Mouse (Mus musculus) gastrocnemius, postnatal 4 days (tissue): ENCODE results near the gene Hfe. TPM values are rescaled to one million over a fixed set of nuclear protein-coding genes. Genes with fewer than 3 reads are reported as not detected.
"Not testable (repeated sequence)": the region's sequence is repeated elsewhere in the genome, so short reads cannot be mapped to it uniquely, and the experiment has no call there.

Experiments
- DNase-seq, 2 experiments: peaks; one replicate each; pipeline ENCODE4 v3.0.0; 2021 to 2022; ENCODE audit warnings: low spot score in 2 of 2, mixed read lengths in 2 of 2
- microRNA-seq: library from miRNA; unstranded; fragments of <30 nt; microRNA quantifications from one replicate; pipeline ENCODE4 v1.2.0, GENCODE M21; 2021
- total RNA-seq, 2 experiments: library from RNA; stranded (reverse); gene quantifications; 2 replicates each; pipeline ENCODE4 v1.2.3; 2021

The Hfe gene
- total RNA-seq, 2 experiments from 2014 or later, result 5.9 to 6.6 TPM

DNA sequence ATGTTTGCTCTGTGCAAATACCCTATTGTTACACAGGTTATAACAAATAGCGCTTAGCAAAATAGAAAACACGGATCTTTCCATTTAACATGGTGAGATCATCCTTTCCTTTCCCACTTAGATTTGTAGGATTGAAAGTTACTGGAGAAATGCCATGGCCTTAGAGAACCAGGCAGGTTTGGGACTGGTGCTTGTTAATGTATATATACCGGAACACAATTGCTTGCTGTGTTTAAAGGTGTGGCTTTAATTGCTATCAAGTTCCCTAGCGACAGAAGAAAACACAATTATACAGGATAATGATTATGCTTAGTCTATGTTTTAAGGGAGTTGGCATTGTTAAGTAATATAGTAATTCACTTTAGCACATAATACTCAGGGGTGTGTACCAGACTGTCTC is 23.5 kb downstream of the Hfe start:
- no peak for DNase-seq

DNA sequence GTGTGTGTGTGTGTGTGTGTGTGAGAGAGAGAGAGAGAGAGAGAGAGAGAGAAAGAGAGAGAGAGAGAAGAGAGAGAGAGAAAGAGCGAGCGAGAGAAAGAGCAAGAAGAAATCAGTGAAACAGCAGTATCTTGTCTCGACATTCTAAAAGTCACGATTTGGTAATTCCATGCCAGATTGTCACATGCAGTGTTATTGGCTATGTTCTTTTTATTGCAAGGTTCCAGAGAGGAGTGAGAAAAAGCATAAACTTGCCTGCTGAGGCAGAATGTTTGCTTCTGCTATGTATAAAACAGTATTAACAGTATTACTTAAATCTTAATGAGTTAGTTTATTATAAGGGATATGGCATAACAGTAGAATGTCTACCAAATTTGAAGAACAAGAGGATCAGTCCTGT is 24.7 kb downstream of the Hfe start:
- DNase-seq, result no peak

DNA sequence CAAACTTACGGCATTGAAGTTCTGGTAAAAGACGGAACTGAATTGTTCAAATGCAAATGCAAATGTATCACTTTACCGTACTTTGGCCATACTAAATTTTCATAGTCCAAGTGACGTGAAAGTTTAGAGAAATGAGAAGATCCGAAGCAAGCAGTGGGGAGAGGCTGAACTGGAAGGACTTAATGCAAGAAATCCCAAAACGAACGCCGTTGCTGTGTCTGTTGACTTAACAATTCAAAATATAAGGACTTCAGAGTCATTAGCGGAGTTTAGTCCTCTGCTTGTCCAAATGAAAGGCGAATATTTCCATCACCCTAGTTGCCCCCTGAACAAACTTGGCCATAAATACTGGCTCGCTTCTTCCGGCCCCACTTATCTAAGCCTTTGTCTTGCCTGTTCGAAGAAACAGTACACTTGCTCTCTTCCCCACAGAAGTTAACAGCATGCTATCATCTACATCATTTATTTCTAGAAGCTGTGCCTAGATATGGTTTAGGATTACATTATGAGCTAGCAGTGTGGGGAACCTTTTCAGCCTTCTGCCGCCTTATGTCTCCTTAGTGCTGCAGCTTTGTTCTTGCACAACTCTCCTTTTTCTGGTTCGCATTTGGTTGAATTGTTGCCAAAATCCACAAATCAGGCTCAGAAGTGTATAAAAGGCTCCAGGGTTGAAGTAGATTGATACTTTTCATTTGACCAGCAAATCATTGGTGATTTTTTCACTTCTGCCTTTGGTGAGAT is 25.4 kb downstream of the Hfe start:
- no peak for DNase-seq

DNA sequence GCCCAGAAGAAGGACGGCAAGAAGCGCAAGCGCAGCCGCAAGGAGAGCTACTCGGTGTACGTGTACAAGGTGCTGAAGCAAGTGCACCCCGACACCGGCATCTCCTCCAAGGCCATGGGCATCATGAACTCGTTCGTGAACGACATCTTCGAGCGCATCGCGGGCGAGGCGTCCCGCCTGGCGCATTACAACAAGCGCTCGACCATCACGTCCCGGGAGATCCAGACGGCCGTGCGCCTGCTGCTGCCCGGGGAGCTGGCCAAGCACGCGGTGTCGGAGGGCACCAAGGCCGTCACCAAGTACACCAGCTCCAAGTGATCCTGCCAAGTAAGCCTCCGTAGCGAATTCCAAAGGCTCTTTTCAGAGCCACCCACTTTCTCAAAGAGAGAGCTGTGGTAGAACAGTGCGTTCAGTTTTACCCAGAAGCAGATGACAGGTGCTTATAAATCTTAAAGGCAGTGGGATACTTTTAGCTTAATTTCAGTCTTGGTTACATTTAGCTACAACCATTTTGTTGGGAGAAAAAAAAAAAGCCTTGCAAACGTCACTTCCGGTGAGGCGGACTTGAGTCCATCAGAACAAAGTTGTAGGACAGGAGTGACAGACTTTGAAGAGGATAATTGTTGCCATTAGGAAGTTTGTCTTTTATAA is 26.2 kb downstream of the Hfe start:
- peak in 1 of 2 experiments; percentile 54 for DNase-seq

DNA sequence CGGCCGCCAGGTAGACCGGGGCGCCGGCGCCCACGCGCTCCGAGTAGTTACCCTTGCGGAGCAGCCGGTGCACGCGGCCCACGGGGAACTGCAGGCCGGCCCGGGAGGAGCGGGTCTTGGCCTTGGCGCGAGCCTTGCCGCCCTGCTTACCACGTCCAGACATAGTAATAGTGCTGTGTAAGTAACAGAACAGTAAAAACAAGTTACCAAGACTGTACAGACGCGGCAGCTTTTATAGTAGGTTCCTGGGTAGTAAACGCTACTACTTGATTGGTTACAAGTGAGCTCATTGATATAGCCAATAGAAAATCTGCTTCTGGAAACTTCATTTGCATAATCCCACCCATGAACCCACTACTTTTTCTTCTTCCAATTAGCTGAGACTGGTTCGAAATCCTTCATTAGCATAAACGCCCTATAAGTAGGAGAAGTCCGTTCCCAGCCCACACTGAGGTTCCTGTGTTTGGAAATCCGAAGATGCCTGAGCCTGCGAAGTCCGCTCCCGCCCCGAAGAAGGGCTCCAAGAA is 26.8 kb downstream of the Hfe start, which contains the start of the genes Hist1h2ac and Hist1h2bc:
Hist1h2ac (minus strand) TSS at position 194 of the 527 bp plus-strand sequence.
Hist1h2bc (plus strand) TSS at position 445 of the 527 bp plus-strand sequence.
- DNase-seq, result peak; percentile 41 to 68

DNA sequence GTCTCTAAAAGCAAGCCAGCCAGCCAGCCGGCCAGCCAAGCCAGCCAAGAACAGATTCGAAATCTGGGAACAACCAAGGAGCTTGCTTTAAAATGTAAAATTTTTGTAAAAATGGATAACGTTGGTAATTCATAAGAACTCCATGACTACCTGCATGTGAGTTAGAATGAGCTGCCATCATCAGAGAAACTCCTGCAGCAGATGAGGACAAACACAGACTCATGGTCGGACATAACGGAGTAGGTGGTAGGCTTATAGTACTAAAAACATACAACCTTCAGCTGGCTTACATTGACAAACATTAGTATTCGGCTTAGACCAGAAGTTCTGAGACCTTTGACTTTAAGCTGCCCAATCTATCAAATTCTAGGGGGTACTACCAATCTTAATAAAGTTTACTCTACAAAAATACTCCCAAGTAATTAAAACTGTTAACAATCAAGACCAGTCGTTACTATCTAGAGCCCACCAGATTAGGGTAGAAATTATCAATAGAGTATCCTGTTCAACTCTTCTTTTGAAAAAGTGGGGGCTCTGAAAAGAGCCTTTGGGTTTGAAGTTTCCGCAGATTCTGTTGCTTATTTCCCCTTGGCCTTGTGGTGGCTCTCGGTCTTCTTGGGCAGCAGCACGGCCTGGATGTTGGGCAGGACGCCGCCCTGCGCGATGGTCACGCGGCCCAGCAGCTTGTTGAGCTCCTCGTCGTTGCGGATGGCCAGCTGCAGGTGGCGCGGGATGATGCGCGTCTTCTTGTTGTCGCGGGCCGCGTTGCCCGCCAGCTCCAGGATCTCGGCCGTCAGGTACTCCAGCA is 27.5 kb downstream of the Hfe start:
- DNase-seq, result not testable (repeated sequence)

DNA sequence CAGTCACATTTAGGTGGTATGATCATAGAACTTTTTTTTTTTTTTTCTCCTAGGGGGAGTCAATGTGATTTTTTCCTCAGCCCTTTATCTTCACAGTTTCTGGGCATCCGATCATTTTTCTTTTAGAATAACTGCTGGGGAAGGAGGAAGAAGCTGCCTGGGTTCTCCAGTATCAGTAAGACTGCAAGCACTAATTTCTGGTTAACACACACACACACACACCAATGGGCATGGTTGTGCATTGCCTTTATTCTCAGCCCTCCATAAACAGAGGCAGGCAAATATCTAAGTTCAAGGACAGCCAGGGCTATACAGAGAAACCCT is 28.1 kb downstream of the Hfe start:
- DNase-seq, result no peak

DNA sequence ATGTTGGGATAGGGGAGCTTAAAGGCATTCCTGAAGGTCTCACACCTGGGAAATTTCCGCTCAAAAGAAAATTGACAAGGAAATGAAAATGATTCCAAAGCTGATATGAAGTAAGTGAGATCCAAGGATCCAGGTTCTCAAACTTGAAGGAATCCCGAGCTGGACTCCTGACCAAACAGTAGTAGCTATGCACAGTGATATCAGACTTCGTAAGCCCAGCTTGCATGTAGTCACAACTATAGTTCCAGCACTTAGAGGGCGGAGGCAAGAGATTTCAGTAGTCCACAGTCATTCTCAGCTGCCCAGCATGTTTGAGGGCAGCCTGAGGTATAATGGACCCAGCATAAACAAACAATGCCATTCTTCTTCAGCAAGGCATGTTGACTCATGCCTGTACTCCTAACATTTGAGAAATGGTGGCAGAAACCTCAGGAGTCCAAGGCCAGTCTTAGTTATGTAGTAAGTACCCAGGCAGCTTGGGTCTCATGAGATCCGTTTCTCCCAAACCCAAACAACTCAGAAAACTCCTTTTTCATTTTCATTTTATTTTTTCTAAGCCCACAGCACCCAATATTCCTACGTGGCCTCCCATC is 28.6 kb downstream of the Hfe start:
- no peak for DNase-seq

DNA sequence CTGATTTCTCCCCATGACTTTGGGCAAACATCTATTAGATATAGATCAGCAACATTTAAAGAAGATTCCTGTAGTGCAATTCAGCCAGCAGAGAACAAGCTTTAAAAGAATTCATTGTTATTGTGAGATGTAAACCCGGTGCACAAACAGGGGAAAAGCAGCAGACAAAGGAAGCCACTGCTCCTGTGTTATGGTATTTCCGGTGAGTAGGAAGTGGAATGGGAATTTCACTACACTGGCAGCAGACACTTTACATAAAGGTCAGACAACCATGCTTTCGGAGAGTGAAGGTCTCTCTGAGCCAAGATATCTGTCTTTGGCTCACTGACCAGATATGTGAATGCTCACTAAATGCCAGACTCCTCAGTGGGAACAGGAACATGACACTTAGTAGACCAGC is 48.1 kb downstream of the Hfe start:
- peak in 1 of 2 experiments; percentile 2 for DNase-seq

DNA sequence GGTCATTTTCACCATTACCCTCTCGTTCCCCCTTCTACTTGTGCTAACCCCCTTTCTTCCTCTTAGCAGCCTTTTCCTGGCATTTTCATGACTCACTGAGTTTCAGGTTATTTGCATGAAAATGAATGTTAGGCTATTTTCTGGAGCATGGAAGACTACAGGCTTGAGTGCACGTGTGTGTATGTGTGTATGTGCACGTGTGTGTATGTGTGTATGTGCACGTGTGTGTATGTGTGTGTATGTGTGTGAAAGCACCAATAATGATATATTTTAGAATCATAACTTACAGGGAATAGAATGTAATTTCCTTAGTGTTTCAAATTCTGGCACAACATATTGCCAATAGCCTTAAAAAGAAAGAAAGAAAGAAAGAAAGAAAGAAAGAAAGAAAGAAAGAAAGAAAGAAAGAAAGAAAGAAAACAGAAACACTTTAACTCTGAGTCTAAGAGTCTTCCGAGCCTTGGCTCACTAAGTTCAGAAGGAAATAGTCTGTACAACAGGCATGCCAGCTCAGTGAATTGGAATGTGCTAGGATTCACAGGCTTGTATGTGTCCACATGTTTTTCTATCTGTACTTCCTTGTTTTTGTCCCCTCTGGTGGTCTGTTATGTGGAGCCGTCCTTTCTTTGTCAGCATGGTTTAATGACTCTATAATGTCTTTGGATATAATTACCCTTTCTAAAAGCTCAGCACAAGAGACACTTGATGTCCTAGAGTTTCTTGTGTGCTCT is 50.9 kb downstream of the Hfe start:
- peak in 1 of 2 experiments; percentile 2 for DNase-seq

Small RNA genes within 50 kb of the gene (microRNA-seq; reads per million reads assigned to microRNA genes)
- gene Gm44314, result not detected
- gene Gm44350, result not detected
- not detected for gene Gm44484

Other genes starting within 250 kb of the Hfe start
- gene Btn1a1, start 245.0 kb downstream of the Hfe start, total RNA-seq, result not detected
- under 1 TPM in 1 of 2 experiments, not detected in 1; 0.23 TPM for gene Btn2a2, start 222.0 kb downstream of the Hfe start, total RNA-seq
- 100 to 1,000 TPM; 761 to 939 TPM for gene Hist1h4h, start 179.8 kb downstream of the Hfe start, total RNA-seq
- 100 to 1,000 TPM; 329 to 395 TPM for gene Hist1h2af, start 176.9 kb downstream of the Hfe start, total RNA-seq
- 100 to 1,000 TPM; 100 to 143 TPM for gene Hist1h3g, start 175.4 kb downstream of the Hfe start, total RNA-seq
- 10 to 100 TPM; 18.5 to 24.9 TPM for gene Hist1h2bh, start 167.5 kb downstream of the Hfe start, total RNA-seq
- 100 to 1,000 TPM in 1 of 2 experiments, 10 to 100 TPM in 1; 92.1 to 134 TPM for gene Hist1h3f, start 166.8 kb downstream of the Hfe start, total RNA-seq
- gene Hist1h4f, start 159.2 kb downstream of the Hfe start, total RNA-seq, result 100 to 1,000 TPM; 613 to 773 TPM
- gene Hist1h1d, start 157.6 kb downstream of the Hfe start, total RNA-seq, result 10 to 100 TPM; 34.6 to 45.9 TPM
- 100 to 1,000 TPM; 232 to 273 TPM for gene Hist1h3e, start 148.5 kb downstream of the Hfe start, total RNA-seq
- gene Hist1h2ae, start 139.6 kb downstream of the Hfe start, total RNA-seq, result 10 to 100 TPM; 63.6 to 92.7 TPM
- 100 to 1,000 TPM; 491 to 581 TPM for gene Hist1h2bg, start 139.5 kb downstream of the Hfe start, total RNA-seq
- 100 to 1,000 TPM; 240 to 292 TPM for gene Hist1h2bf, start 136.7 kb downstream of the Hfe start, total RNA-seq
- 10 to 100 TPM; 51.6 to 79.2 TPM for gene Hist1h2ad, start 136.5 kb downstream of the Hfe start, total RNA-seq
- gene Hist1h3d, start 135.1 kb downstream of the Hfe start, total RNA-seq, result 10 to 100 TPM; 55.2 to 69.3 TPM
- gene Hist1h4d, start 129.3 kb downstream of the Hfe start, total RNA-seq, result 100 to 1,000 TPM; 302 to 338 TPM
- 10 to 100 TPM; 40.8 to 47.6 TPM for gene Hist1h2be, start 89.7 kb downstream of the Hfe start, total RNA-seq
- gene Hist1h1e, start 88.3 kb downstream of the Hfe start, total RNA-seq, result 100 to 1,000 TPM; 307 to 345 TPM
- gene Hist1h2ac, start 26.9 kb downstream of the Hfe start, total RNA-seq, result 10 to 100 TPM; 12.7 to 14.2 TPM
- 10 to 100 TPM; 71.7 to 84.0 TPM for gene Hist1h2bc, start 26.7 kb downstream of the Hfe start, total RNA-seq
- gene Hist1h1t, start 15.0 kb downstream of the Hfe start, total RNA-seq, result 1 to 10 TPM; 1.3 to 1.6 TPM
- gene Hist1h4c, start 12.4 kb downstream of the Hfe start, total RNA-seq, result 100 to 1,000 TPM; 206 to 241 TPM
- 100 to 1,000 TPM; 462 to 585 TPM for gene Hist1h1c, start 28.0 kb upstream of the Hfe start, total RNA-seq
- 100 to 1,000 TPM; 162 to 207 TPM for gene Hist1h3c, start 34.7 kb upstream of the Hfe start, total RNA-seq
- 100 to 1,000 TPM; 215 to 270 TPM for gene Hist1h2bb, start 35.9 kb upstream of the Hfe start, total RNA-seq
- 100 to 1,000 TPM; 390 to 456 TPM for gene Hist1h2ab, start 40.3 kb upstream of the Hfe start, total RNA-seq
- gene Hist1h3b, start 41.4 kb upstream of the Hfe start, total RNA-seq, result 100 to 1,000 TPM; 433 to 519 TPM
- gene Hist1h4b, start 46.2 kb upstream of the Hfe start, total RNA-seq, result 100 to 1,000 TPM; 298 to 366 TPM
- gene Hist1h4a, start 50.4 kb upstream of the Hfe start, total RNA-seq, result 100 to 1,000 TPM; 369 to 391 TPM
- 100 to 1,000 TPM; 353 to 457 TPM for gene Hist1h3a, start 51.5 kb upstream of the Hfe start, total RNA-seq
- gene Hist1h1a, start 52.8 kb upstream of the Hfe start, total RNA-seq, result 100 to 1,000 TPM; 271 to 321 TPM
- not detected for gene Trim38, start 59.1 kb upstream of the Hfe start, total RNA-seq
- gene Slc17a2, start 96.1 kb upstream of the Hfe start, total RNA-seq, result under 1 TPM in 1 of 2 experiments, not detected in 1; 0.31 TPM
- under 1 TPM; 0.17 to 0.18 TPM for gene Slc17a3, start 128.6 kb upstream of the Hfe start, total RNA-seq
- not detected for gene Slc17a1, start 156.9 kb upstream of the Hfe start, total RNA-seq
- not detected for gene Slc17a4, start 204.2 kb upstream of the Hfe start, total RNA-seq
- gene Hist1h2ba, start 223.3 kb upstream of the Hfe start, total RNA-seq, result not detected
- not detected for gene Hist1h2aa, start 223.6 kb upstream of the Hfe start, total RNA-seq